Mouse (Mus musculus): ENCODE measurements around the gene Gm10358.
"Not testable (repeated sequence)": the region's sequence is repeated elsewhere in the genome, so short reads cannot be mapped to it uniquely, and the experiment has no call there.

- TF ChIP-seq CTCF (IDR thresholded peaks at IDR 0.05; ENCODE audit: low read depth, low read length); POLR2A (IDR thresholded peaks at IDR 0.05; ENCODE audit: extremely low read depth, insufficient read depth, low read length): not testable (repeated sequence)
These were observed 9.3 kb upstream of the Gm10358 start for GRCm38 (mm10) chr8:75415696-75416095.
